ENCODE assay signal across 15 mouse cellular contexts in genomic region chr7:29392805-29393204, GRCm38 (mm10).
DNase-seq lines count a peak whose midpoint lies in the region; ATAC-seq and TF ChIP-seq lines count a peak whose summit lies in the region.
"Had no signal": no experiment of that assay in that cellular context is flagged by ENCODE, and none has a peak within 500 bp of the region (broad histone marks: within the 10 kb centered on the region; RNA-seq: fewer than 3 reads in every experiment).

No protein-coding gene starts in this region.

- H3K4me2 ChIP-seq in intestine, embryonic 15.5 days (replicated peaks): no peak overlapping the region
- H3K4me2 ChIP-seq in liver, postnatal 0 days (ENCODE audit: low read depth, low read length): no peak overlapping the region
- H3K4me2 ChIP-seq: limb, embryonic 13.5 days; midbrain, embryonic 13.5 days; neural tube, embryonic 12.5 days had no signal

- intact Hi-C loops in left cerebral cortex, postnatal 36 days (cut with DNase I): no loop called here

- TF ChIP-seq EP300 in liver, postnatal 0 days (IDR thresholded peaks at IDR 0.05; ENCODE audit: low read depth): no peak

- DNase-seq in layer of hippocampus, adult 2 months (ENCODE audit: low spot score in 2 of 2): no peak
- DNase-seq in layer of hippocampus, postnatal 36 days: no peak
- DNase-seq in MEL-GATA-1-ER (ENCODE audit: extremely low read depth, low read depth): peak; percentile 65
- no peak for DNase-seq in liver, postnatal 0 days
- DNase-seq in right cerebral cortex, postnatal 10 days (ENCODE audit: low spot score in 2 of 2): no peak
- no peak for DNase-seq in left cerebral cortex, postnatal 36 days (ENCODE audit: low spot score in 2 of 2)
- DNase-seq in gastrocnemius, adult 8-10 months (ENCODE audit: low spot score in 2 of 2): no peak
- DNase-seq: kidney, postnatal 14 days had no signal

- H3K9me3 ChIP-seq in intestine, embryonic 15.5 days: no peaks in the 10 kb centered on the region
- H3K9me3 ChIP-seq in liver, postnatal 0 days (ENCODE audit: low read length): no peaks in the 10 kb centered on the region
- H3K9me3 ChIP-seq: limb, embryonic 13.5 days; midbrain, embryonic 13.5 days; neural tube, embryonic 12.5 days had no signal

- peak; percentile 29; the same call in 1 of the 2 replicates for ATAC-seq in intestine, embryonic 15.5 days
- ATAC-seq in liver, postnatal 0 days: peak; percentile 17; the same call in 1 of the 2 replicates
- ATAC-seq: inflammation-experienced regulatory T-cells, adult 6 months; midbrain, embryonic 13.5 days had no signal

- H3K4me1 ChIP-seq in intestine, embryonic 15.5 days (replicated peaks): 0 out of 2 replicates have a peak, but pooled peaks cover 11% of the 10 kb centered on the region
- H3K4me1 ChIP-seq in liver, postnatal 0 days (ENCODE audit: insufficient read depth): no peaks in the 10 kb centered on the region; the same call in 1 of the 2 replicates
- H3K4me1 ChIP-seq: limb, embryonic 13.5 days; neural tube, embryonic 12.5 days had no signal

- TF ChIP-seq CTCF in layer of hippocampus, adult 2 months (conservative IDR thresholded peaks at IDR 0.05): no peak
- no peak for TF ChIP-seq CTCF in liver, postnatal 0 days (IDR thresholded peaks at IDR 0.05; ENCODE audit: low read depth)

- 56% methylated on average over 3 of the region's 3 CpGs for WGBS in intestine, embryonic 15.5 days
- 43% methylated on average over 3 of the region's 3 CpGs for WGBS in liver, postnatal 0 days (ENCODE audit: insufficient replicate concordance)

- no peak overlapping the region for H3K4me3 ChIP-seq in layer of hippocampus, adult 2 months
- H3K4me3 ChIP-seq in intestine, embryonic 15.5 days (replicated peaks): no peak overlapping the region
- no peak overlapping the region for H3K4me3 ChIP-seq in liver, postnatal 0 days (ENCODE audit: low read depth, low read length)
- H3K4me3 ChIP-seq: erythroblast, embryonic 14.5 days; limb, embryonic 13.5 days; midbrain, embryonic 13.5 days; neural tube, embryonic 12.5 days had no signal

- H3K36me3 ChIP-seq in intestine, embryonic 15.5 days: peaks cover 28% of the 10 kb centered on the region
- peaks cover 20% of the 10 kb centered on the region; the same call in 1 of the 2 replicates for H3K36me3 ChIP-seq in liver, postnatal 0 days (replicated peaks; ENCODE audit: insufficient read depth, low read length)

- no peaks in the 10 kb centered on the region for H3K27me3 ChIP-seq in intestine, embryonic 15.5 days (replicated peaks)
- H3K27me3 ChIP-seq in liver, postnatal 0 days (ENCODE audit: insufficient read depth, low read length): no peaks in the 10 kb centered on the region
- H3K27me3 ChIP-seq: CH12.LX; limb, embryonic 13.5 days; midbrain, embryonic 13.5 days; neural tube, embryonic 12.5 days had no signal

- H3K9ac ChIP-seq in intestine, embryonic 15.5 days: no peak overlapping the region
- H3K9ac ChIP-seq in liver, postnatal 0 days (replicated peaks): no peak overlapping the region
- H3K9ac ChIP-seq: limb, embryonic 13.5 days; neural tube, embryonic 12.5 days had no signal

- peak overlapping the region; percentile 77 for H3K27ac ChIP-seq in layer of hippocampus, adult 2 months
- no peak overlapping the region for H3K27ac ChIP-seq in intestine, embryonic 15.5 days
- H3K27ac ChIP-seq in liver, postnatal 0 days (ENCODE audit: low read depth): no peak overlapping the region
- H3K27ac ChIP-seq: limb, embryonic 13.5 days; neural tube, embryonic 12.5 days had no signal
